Mouse (Mus musculus) midbrain, embryonic 11.5 days (tissue): ENCODE measurements around the gene Sptssa. TPM values are rescaled to one million over a fixed set of nuclear protein-coding genes. Genes with fewer than 3 reads are reported as not detected.

Experiments used
- ATAC-seq: fragments of 200-750 bp; cut with Nextera tagmentation; 2 replicates; pipeline ENCODE4 v1.8.0; 2017; ENCODE audit warnings: moderate TSS enrichment, moderate library complexity; ENCODE audit not compliant: low FRiP score
- DNase-seq: peaks from one replicate; pipeline ENCODE4 v3.0.0; 2015; ENCODE audit warnings: low spot score; ENCODE audit errors: missing footprints
- H3K27ac ChIP-seq: fragments of 300-500 bp; sonication (generic); 2 replicates; pipeline ENCODE4 v1.5.1; 2014; ENCODE audit warnings: low read depth, low read length
- H3K27me3 ChIP-seq: fragments of 300-500 bp; sonication (generic); 2 replicates; pipeline ENCODE4 v1.6.1; 2014; ENCODE audit warnings: mild to moderate bottlenecking, low read length, moderate library complexity, mixed read lengths; ENCODE audit not compliant: control insufficient read depth, insufficient read depth
- H3K36me3 ChIP-seq: fragments of 300-500 bp; sonication (generic); 2 replicates; pipeline ENCODE4 v1.6.1; 2014; ENCODE audit warnings: mild to moderate bottlenecking, low read length, moderate library complexity, mixed read lengths; ENCODE audit not compliant: control insufficient read depth, insufficient read depth
- H3K4me1 ChIP-seq: fragments of 300-500 bp; sonication (generic); 2 replicates; pipeline ENCODE4 v1.6.1; 2014; ENCODE audit warnings: low read length; ENCODE audit not compliant: control insufficient read depth, insufficient read depth
- H3K4me2 ChIP-seq: fragments of 300-500 bp; sonication (generic); 2 replicates; pipeline ENCODE4 v1.6.1; 2014; ENCODE audit warnings: mild to moderate bottlenecking, moderate library complexity
- H3K4me3 ChIP-seq: fragments of 300-500 bp; sonication (generic); 2 replicates; pipeline ENCODE4 v1.5.1; 2014; ENCODE audit warnings: low read depth, low read length
- H3K9ac ChIP-seq: fragments of 300-500 bp; sonication (generic); 2 replicates; pipeline ENCODE4 v1.6.1; 2014; ENCODE audit warnings: low read length
- H3K9me3 ChIP-seq: fragments of 300-500 bp; sonication (generic); 2 replicates; pipeline ENCODE4 v1.6.1; 2016; ENCODE audit warnings: low read length; ENCODE audit not compliant: control insufficient read depth
- WGBS: fragments of 180-500 bp; shearing (Covaris S2); extraction: QIAGEN DNeasy Blood & Tissue Kit; methylation state at CpG from one replicate; pipeline ENCODE4 v1.1.7; 2014; 5-methylcytosine and 5-hydroxymethylcytosine counted together
- microRNA counts: library from miRNA; unstranded; fragments of <30 nt; microRNA quantifications from one replicate; lab custom pipeline; 2015
- microRNA-seq: library from miRNA; unstranded; fragments of <30 nt; microRNA quantifications from one replicate; pipeline ENCODE4, GENCODE M21; 2017
- polyA plus RNA-seq: library from polyadenylated mRNA; unstranded; fragments of >200 nt; fragmentation: Nextera tagmentation; extraction: Ambion mirVana; gene quantifications from 2 replicates; pipeline ENCODE4 v1.2.1, GENCODE M21; 2014

Gene Sptssa
- polyA plus RNA-seq, 1 experiment from 2014 or later: 213 TPM

GRCm38 (mm10) chr12:54605203-54605602 is 51.2 kb downstream of the Sptssa start:
- no peak overlapping the region for H3K4me3 ChIP-seq
- H3K4me1 ChIP-seq: no peaks in the 10 kb centered on the region
- H3K27ac ChIP-seq: no peak overlapping the region
- no peaks in the 10 kb centered on the region for H3K36me3 ChIP-seq
- WGBS: 81% methylated on average over 3 of the region's 3 CpGs
- no peak overlapping the region for H3K4me2 ChIP-seq
- H3K27me3 ChIP-seq: no peaks in the 10 kb centered on the region
- no peaks in the 10 kb centered on the region for H3K9me3 ChIP-seq
- ATAC-seq: no peak
- no peak for DNase-seq
- no peak overlapping the region for H3K9ac ChIP-seq

GRCm38 (mm10) chr12:54603542-54604167 is 52.7 kb downstream of the Sptssa start:
- no peaks in the 10 kb centered on the region for H3K27me3 ChIP-seq
- no peaks in the 10 kb centered on the region for H3K4me1 ChIP-seq
- H3K4me3 ChIP-seq: no peak overlapping the region
- no peak overlapping the region for H3K9ac ChIP-seq
- WGBS: 85% methylated on average over 9 of the region's 9 CpGs
- H3K36me3 ChIP-seq: no peaks in the 10 kb centered on the region
- DNase-seq (no peak), ATAC-seq (no peak)
- H3K9me3 ChIP-seq: no peaks in the 10 kb centered on the region
- H3K27ac ChIP-seq: no peak overlapping the region
- no peak overlapping the region for H3K4me2 ChIP-seq

DNA sequence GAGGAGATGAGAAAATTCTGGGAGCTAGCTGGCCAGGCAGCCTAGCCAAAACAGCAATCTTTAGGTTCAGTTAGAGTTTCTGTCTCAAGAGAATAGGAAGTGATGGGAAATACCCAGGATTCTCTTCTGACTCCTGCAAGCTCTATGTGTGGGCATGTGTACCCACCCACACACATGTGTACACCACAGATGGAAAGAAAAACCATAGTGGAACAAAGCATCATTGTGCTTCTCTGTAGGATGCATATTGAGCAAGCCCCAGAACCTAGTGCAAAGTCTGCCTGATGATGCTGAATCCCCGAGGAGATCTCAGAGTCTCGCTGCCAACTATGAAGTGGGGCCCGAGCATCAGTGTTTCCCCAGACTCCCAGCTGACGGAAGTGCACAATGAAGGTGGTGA is 55.9 kb downstream of the Sptssa start:
- H3K9me3 ChIP-seq: no peaks in the 10 kb centered on the region
- no peak overlapping the region for H3K9ac ChIP-seq
- WGBS: 94% methylated on average over 4 of the region's 4 CpGs
- no peak for ATAC-seq
- H3K4me3 ChIP-seq: no peak overlapping the region
- no peak overlapping the region for H3K4me2 ChIP-seq
- H3K36me3 ChIP-seq: no peaks in the 10 kb centered on the region
- H3K27me3 ChIP-seq: no peaks in the 10 kb centered on the region
- no peak for DNase-seq
- H3K4me1 ChIP-seq: no peaks in the 10 kb centered on the region
- no peak overlapping the region for H3K27ac ChIP-seq

DNA sequence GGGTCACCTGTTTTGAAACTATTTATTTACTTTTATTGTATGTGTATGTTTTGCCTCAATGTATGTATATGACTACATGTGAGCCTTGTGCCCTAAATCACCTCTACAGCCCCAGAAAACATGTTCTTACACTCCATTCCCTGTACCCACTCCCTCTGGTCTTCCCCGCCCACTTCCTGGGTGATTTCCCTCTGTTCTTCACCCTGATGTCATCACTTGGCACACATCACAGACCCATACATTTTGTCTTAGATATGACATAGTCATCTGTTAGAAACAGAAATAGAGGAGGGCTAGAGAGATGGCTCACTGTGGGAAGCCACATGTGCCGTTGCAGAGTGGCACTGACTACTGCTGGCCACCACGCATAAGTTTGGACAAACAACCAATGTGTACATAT is 58.0 kb downstream of the Sptssa start:
- Histone ChIP-seq H3K4me1 (no peaks in the 10 kb centered on the region), H3K9me3 (no peaks in the 10 kb centered on the region), H3K9ac (no peak overlapping the region), H3K27ac (no peak overlapping the region), H3K36me3 (no peaks in the 10 kb centered on the region), H3K27me3 (no peaks in the 10 kb centered on the region), H3K4me3 (no peak overlapping the region), H3K4me2 (no peak overlapping the region)
- no peak for DNase-seq
- ATAC-seq: no peak
- WGBS: 96% methylated on average over 3 of the region's 3 CpGs

GRCm38 (mm10) chr12:54596715-54597114 is 59.7 kb downstream of the Sptssa start:
- no peak overlapping the region for H3K9ac ChIP-seq
- H3K4me1 ChIP-seq: no peaks in the 10 kb centered on the region
- H3K4me3 ChIP-seq: no peak overlapping the region
- DNase-seq (no peak), ATAC-seq (no peak)
- 84% methylated on average over 4 of the region's 4 CpGs for WGBS
- no peaks in the 10 kb centered on the region for H3K27me3 ChIP-seq
- H3K4me2 ChIP-seq: no peak overlapping the region
- no peak overlapping the region for H3K27ac ChIP-seq
- no peaks in the 10 kb centered on the region for H3K36me3 ChIP-seq
- no peaks in the 10 kb centered on the region for H3K9me3 ChIP-seq

MicroRNAs within 50 kb of the gene (microRNA counts, 519-probe panel; counts per million panel counts)
- not detected for microRNA mmu-miR-1892 (lab: Ali Mortazavi, UCI)

Small RNAs within 50 kb of the gene (microRNA-seq; reads per million reads assigned to microRNA genes)
- gene Mir1892: not detected

Other genes starting within 250 kb of the Sptssa start
- gene Eapp, start 39.3 kb upstream of the Sptssa start, polyA plus RNA-seq: 77.8 and 88.0 TPM in 2 replicates
- gene Snx6, start 139.1 kb upstream of the Sptssa start, polyA plus RNA-seq: 251 and 261 TPM in 2 replicates
- gene Cfl2, start 206.3 kb upstream of the Sptssa start, polyA plus RNA-seq: 278 and 287 TPM in 2 replicates